Mouse (Mus musculus) gastrocnemius, postnatal 25 days (tissue): ENCODE results near the gene Gm8138. TPM values are rescaled to one million over a fixed set of nuclear protein-coding genes. Genes with fewer than 3 reads are reported as not detected.
"Not testable (repeated sequence)": the region's sequence is repeated elsewhere in the genome, so short reads cannot be mapped to it uniquely, and the experiment has no call there.

Experiments used
- DNase-seq: peaks from one replicate; pipeline ENCODE4 v3.0.0; 2022
- long read RNA-seq, 2 experiments: library from polyadenylated mRNA; stranded (forward); transcript quantifications; one replicate each; pipeline ENCODE4 v2.0.0; 2021
- total RNA-seq, 2 experiments: library from RNA; stranded (reverse); gene quantifications; 1 replicate in 1 of 2; 2 replicates in 1 of 2; pipeline ENCODE4 v1.2.3; 2021

Gm8138 gene
- not detected for total RNA-seq
- long read RNA-seq, experiment 1: 0 reads
- long read RNA-seq, experiment 2: 0 reads

DNA sequence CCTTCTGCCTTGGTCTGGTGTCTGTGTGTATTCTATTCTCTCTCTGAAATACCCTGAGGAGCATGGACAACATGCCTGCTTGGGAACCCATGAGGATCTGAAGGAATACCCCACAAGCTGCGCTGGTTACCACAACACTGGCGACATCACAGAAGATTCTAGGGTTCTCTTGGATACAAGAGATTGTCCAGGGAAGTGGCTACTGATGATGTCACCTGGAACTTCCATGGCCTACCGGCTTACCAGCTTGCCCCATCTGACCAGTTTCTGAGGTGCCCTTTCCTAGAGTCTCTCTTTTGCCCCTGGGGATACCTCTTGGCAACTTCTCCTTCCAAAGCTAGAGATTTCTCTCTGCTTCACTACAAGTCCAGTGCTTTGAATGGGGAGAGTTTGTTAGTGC lies at the start of gene Gm8138:
Gene Gm8138, minus strand, starts transcription at position 101 of the 400 bp plus-strand sequence.
- DNase-seq: not testable (repeated sequence)

DNA sequence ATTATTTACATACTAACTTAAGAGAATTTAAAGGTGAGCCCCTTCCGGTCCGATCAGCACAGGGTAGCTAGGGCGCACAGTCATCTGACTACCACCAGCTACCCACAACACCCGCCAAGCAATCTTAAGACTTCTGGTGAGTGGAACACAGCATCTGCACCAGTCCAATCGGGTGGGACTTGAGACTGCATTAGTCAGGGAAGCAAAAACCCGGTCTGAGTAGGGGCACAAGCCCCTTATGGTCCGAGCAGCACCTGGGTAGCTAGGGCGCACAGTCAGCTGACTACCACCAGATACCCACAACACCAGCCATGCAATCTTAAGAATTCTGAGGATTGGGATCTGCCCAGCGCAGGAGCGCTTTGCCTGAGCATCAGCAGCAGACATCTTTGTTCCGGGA lies 54.4 kb downstream of the Gm8138 start:
- DNase-seq: not testable (repeated sequence)

Other genes starting within 250 kb of the Gm8138 start
- not detected for gene Gm7233, start 236.5 kb downstream of the Gm8138 start, total RNA-seq
- gene Gm8122, start 181.0 kb downstream of the Gm8138 start, total RNA-seq: not detected
- gene Gm8126, start 157.7 kb downstream of the Gm8138 start, total RNA-seq: not detected
- not detected for gene Gm9732, start 141.3 kb downstream of the Gm8138 start, total RNA-seq
- not detected for gene Gm8127, start 122.5 kb downstream of the Gm8138 start, total RNA-seq
- not detected for gene 1700001F09Rik, start 68.5 kb downstream of the Gm8138 start, total RNA-seq
- gene Gm5799, start 127.2 kb upstream of the Gm8138 start, total RNA-seq: not detected
- gene Gm17654, start 162.8 kb upstream of the Gm8138 start, total RNA-seq: not detected
- gene Gm10375, start 191.7 kb upstream of the Gm8138 start, total RNA-seq: not detected